Mouse (Mus musculus) small intestine, adult 2 months (tissue): Measurements from ENCODE around the gene Gsdma. TPM values are rescaled to one million over a fixed set of nuclear protein-coding genes. Genes with fewer than 3 reads are reported as not detected.
"Not testable (repeated sequence)": the region's sequence is repeated elsewhere in the genome, so short reads cannot be mapped to it uniquely, and the experiment has no call there.

Experiments
- H3K27ac ChIP-seq: fragments of 200-500 bp; 2 replicates; pipeline ENCODE4 v1.5.1; 2012; ENCODE audit warnings: low read depth, low read length, control low read depth, inconsistent platforms; ENCODE audit not compliant: insufficient read depth
- H3K27me3 ChIP-seq: fragments of 200-500 bp; 2 replicates; pipeline ENCODE4 v1.6.1; 2012; ENCODE audit warnings: mild to moderate bottlenecking, moderate library complexity, low read length, inconsistent platforms; ENCODE audit not compliant: control insufficient read depth, insufficient read depth
- H3K36me3 ChIP-seq: fragments of 200-500 bp; 2 replicates; pipeline ENCODE4 v1.6.1; 2012; ENCODE audit warnings: mild to moderate bottlenecking, low read length, control low read depth, inconsistent platforms; ENCODE audit not compliant: control insufficient read depth, insufficient read depth
- H3K4me1 ChIP-seq: fragments of 200-500 bp; 2 replicates; pipeline ENCODE4 v1.6.1; 2012; ENCODE audit warnings: low read length, inconsistent platforms, mixed read lengths; ENCODE audit not compliant: control insufficient read depth, insufficient read depth, insufficient read length
- H3K4me3 ChIP-seq: fragments of 200-500 bp; 2 replicates; pipeline ENCODE4 v1.5.1; 2012; ENCODE audit warnings: low read depth, mild to moderate bottlenecking, control low read depth, inconsistent platforms, low read length, moderate library complexity
- CTCF ChIP-seq: fragments of 200-500 bp; IDR thresholded peaks from 2 replicates; pipeline ENCODE4 v1.5.1; 2012; ENCODE audit warnings: low read depth, mild to moderate bottlenecking, control low read depth, inconsistent platforms, low read length, moderate library complexity, mixed read lengths; ENCODE audit not compliant: insufficient replicate concordance, insufficient read length; ENCODE audit errors: extremely low read depth
- POLR2A ChIP-seq: fragments of 200-500 bp; IDR thresholded peaks from 2 replicates; pipeline ENCODE4 v1.6.1; 2012; ENCODE audit warnings: low read depth, mild to moderate bottlenecking, control low read depth, inconsistent platforms, low read length, moderate library complexity
- WGBS: fragments of 180-500 bp; shearing (Covaris S2); methylation state at CpG from one replicate; pipeline ENCODE4 v1.1.7; 2018; 5-methylcytosine and 5-hydroxymethylcytosine counted together
- polyA plus RNA-seq: library from polyadenylated mRNA; depleted of rRNA; stranded (reverse); fragments of >200 nt; gene quantifications from 2 replicates; pipeline ENCODE4 v1.2.3, GENCODE M21; 2012

Gene Gsdma
- polyA plus RNA-seq, 1 experiment: 0.25 TPM

GRCm38 (mm10) chr11:98637501-98637900 is 26.6 kb upstream of the Gsdma start:
- no peak for TF ChIP-seq POLR2A
- no peaks in the 10 kb centered on the region for H3K36me3 ChIP-seq
- 66% methylated on average over 1 of the region's 1 CpGs for WGBS
- H3K27ac ChIP-seq: no peak overlapping the region
- peaks cover 3% of the 10 kb centered on the region; the same call in 1 of the 2 replicates for H3K4me1 ChIP-seq
- H3K4me3 ChIP-seq: no peak overlapping the region
- H3K27me3 ChIP-seq: 0 out of 2 replicates have a peak, but pooled peaks cover 3% of the 10 kb centered on the region

GRCm38 (mm10) chr11:98640091-98640490 is 24.1 kb upstream of the Gsdma start:
- no peaks in the 10 kb centered on the region for H3K36me3 ChIP-seq
- 46% methylated on average over 5 of the region's 5 CpGs for WGBS
- H3K4me3 ChIP-seq: no peak overlapping the region
- TF ChIP-seq POLR2A: no peak
- no peak for TF ChIP-seq CTCF
- no peak overlapping the region for H3K27ac ChIP-seq
- H3K4me1 ChIP-seq: peaks cover 5% of the 10 kb centered on the region; the same call in 1 of the 2 replicates
- H3K27me3 ChIP-seq: no peaks in the 10 kb centered on the region

DNA sequence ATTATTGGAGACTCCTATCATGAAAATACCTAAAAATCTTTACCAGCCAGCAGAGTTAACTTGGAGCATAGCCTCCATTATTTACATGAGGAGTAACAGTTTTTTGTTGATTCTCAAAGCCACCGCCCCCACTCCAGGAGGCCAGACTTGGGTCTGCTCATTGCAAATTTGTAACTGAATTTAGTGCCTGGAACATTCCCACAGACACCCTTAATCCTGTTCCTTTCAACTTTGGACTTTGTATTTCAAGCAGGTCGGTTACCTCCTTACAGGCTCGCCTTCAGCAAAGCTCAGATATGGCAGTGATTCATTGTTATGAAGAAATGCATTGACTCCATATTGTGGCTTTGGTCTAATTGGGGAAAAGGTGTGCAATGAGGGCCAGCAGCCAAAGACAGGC is 19.4 kb upstream of the Gsdma start:
- Histone ChIP-seq H3K4me3 (no peak overlapping the region), H3K4me1 (peaks cover 5% of the 10 kb centered on the region; the same call in 1 of the 2 replicates), H3K36me3 (no peaks in the 10 kb centered on the region), H3K27me3 (no peaks in the 10 kb centered on the region), H3K27ac (no peak overlapping the region)
- TF ChIP-seq POLR2A (no peak), CTCF (no peak)
- WGBS: 46% methylated on average over 3 of the region's 3 CpGs

GRCm38 (mm10) chr11:98645946-98646345 is 18.2 kb upstream of the Gsdma start:
- WGBS: 32% methylated on average over 2 of the region's 2 CpGs
- Histone ChIP-seq H3K4me1 (peaks cover 5% of the 10 kb centered on the region; the same call in 1 of the 2 replicates), H3K27ac (no peak overlapping the region), H3K36me3 (no peaks in the 10 kb centered on the region), H3K4me3 (no peak overlapping the region), H3K27me3 (no peaks in the 10 kb centered on the region)
- TF ChIP-seq CTCF: no peak
- no peak for TF ChIP-seq POLR2A

DNA sequence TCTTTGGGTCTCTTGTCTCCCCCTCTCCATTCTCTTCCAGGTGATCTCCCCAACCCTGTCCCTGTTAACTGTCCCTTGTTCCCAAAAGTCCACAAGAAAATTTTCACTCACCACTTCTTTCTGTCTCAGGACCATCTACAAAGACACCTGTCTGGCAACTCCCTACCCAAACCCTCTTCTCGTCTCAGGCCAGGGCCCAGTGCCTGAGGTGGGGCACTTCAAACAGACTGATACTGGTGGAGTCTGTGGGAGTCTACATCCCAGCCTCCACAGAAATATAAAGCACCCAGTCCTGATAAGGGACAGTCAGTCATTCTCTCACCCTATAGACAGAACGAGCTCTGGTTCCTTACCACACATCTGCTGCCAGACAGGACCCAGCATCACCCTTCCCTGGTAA is 17.7 kb upstream of the Gsdma start, which contains the start of gene Gsdma2:
Gene Gsdma2 (plus strand): TSS at position 301 of the 400 bp plus-strand sequence.
- H3K27ac ChIP-seq: no peak within 1 kb of the TSS
- 28% methylated on average over 2 of the region's 2 CpGs for WGBS
- no peak within 1 kb of the TSS for H3K4me3 ChIP-seq
- H3K27me3 ChIP-seq: no peaks in the 10 kb centered on the region
- peaks cover 5% of the 10 kb centered on the region; the same call in 1 of the 2 replicates for H3K4me1 ChIP-seq
- H3K36me3 ChIP-seq: no peaks in the 10 kb centered on the region
- TF ChIP-seq CTCF (no peak), POLR2A (no peak)

DNA sequence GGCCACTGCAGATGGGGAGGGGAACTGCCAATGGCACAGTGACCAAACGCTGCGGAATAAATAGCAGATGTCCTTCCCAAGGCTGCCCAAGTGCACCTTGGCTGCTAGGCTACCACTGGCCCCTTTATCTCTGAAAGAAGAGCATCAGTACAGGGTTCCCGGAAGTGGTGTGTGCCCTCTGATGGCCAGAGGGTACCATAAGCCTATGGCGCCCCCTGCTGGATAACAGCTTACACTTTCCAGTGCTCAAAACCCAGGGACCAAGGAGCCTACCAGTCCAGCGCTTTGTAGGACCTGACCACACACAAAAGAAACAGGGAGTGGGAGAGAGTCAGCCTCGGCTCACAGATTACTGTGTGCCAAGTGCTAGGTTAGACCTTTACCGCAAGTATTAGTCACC is 9.1 kb upstream of the Gsdma start:
- WGBS: 11% methylated on average over 7 of the region's 7 CpGs
- not testable (repeated sequence) for H3K27ac ChIP-seq, H3K36me3 ChIP-seq, H3K4me1 ChIP-seq, H3K4me3 ChIP-seq, H3K27me3 ChIP-seq
- TF ChIP-seq CTCF: peak; percentile 71; the same call in 1 of the 2 replicates

GRCm38 (mm10) chr11:98660517-98660916 is 3.6 kb upstream of the Gsdma start:
- TF ChIP-seq CTCF (0 out of 2 replicates have a peak, but pooled peaks have one; percentile 6), POLR2A (no peak)
- Histone ChIP-seq H3K27ac (no peak overlapping the region), H3K27me3 (no peaks in the 10 kb centered on the region), H3K4me1 (no peaks in the 10 kb centered on the region), H3K4me3 (no peak overlapping the region), H3K36me3 (no peaks in the 10 kb centered on the region)
- 4% methylated on average over 6 of the region's 6 CpGs for WGBS
